Mouse (Mus musculus) right cerebral cortex, adult 2 months (tissue): Measurements from ENCODE around the gene Commd3.

ENCODE experiments used
- DNase-seq, 2 experiments: peaks; one replicate each; pipeline ENCODE4 v3.0.0; 2021 to 2022; ENCODE audit warnings: low spot score in 2 of 2

Gene Commd3

GRCm38 (mm10) chr2:18722208-18722830 lies 50.1 kb downstream of the Commd3 start:
- DNase-seq, result no peak

GRCm38 (mm10) chr2:18724462-18724861 lies 52.3 kb downstream of the Commd3 start:
- no peak for DNase-seq
